ENCODE assay signal across 22 mouse cellular contexts in the genomic region with DNA sequence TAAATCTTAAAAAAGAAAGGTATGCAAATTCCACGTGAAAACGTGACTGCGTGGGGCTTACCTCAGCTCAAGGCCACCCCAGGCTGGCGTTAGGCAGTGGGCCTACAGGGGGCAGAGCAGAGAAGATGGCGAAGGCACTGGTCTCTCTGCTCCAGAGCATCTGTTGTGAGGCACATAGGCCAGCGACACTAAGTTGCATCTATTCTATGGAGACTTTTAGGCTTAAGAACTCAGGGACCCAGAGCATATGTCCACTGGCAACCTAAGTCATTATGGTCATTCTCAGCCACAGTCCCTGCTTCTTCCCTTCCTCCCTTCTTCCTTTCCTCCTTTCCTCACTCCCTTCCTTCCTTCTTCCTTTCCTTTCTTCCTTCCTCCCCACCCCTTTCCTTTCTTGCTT.
"Had no signal": no experiment of that assay in that cellular context is flagged by ENCODE, and none has a peak within 500 bp of the region (broad histone marks: within the 10 kb centered on the region; RNA-seq: fewer than 3 reads in every experiment).

No protein-coding gene starts in this region.

- H3K27ac ChIP-seq: kidney, embryonic 15.5 days; left cerebral cortex, adult 2 months; liver, embryonic 15.5 days; macrophage; neural tube, embryonic 12.5 days; neural tube, embryonic 15.5 days had no signal

- DNase-seq: kidney, adult 8-10 months; kidney, postnatal 14 days; kidney, postnatal 4 days; layer of hippocampus, postnatal 36 days; lung, adult 18-20 months; lung, postnatal 14 days; right cerebral cortex, adult 18-20 months; right cerebral cortex, postnatal 14 days; right cerebral cortex, postnatal 4 days; thymus, adult 18-20 months; thymus, postnatal 36 days had no signal

- ATAC-seq: intestine, embryonic 16.5 days had no signal

- H3K4me2 ChIP-seq: kidney, embryonic 15.5 days; liver, embryonic 15.5 days; lung, embryonic 15.5 days; midbrain, embryonic 15.5 days; neural tube, embryonic 12.5 days; neural tube, embryonic 15.5 days had no signal

- H3K4me3 ChIP-seq: kidney, embryonic 15.5 days; left cerebral cortex, adult 2 months; liver, embryonic 15.5 days; lung, embryonic 15.5 days; megakaryocyte, embryonic 14.5 days; midbrain, embryonic 12.5 days; midbrain, embryonic 15.5 days; neural tube, embryonic 12.5 days; neural tube, embryonic 15.5 days had no signal

- H3K9ac ChIP-seq: kidney, embryonic 15.5 days; liver, embryonic 15.5 days; lung, embryonic 15.5 days; midbrain, embryonic 12.5 days; midbrain, embryonic 15.5 days; neural tube, embryonic 15.5 days had no signal

- H3K27me3 ChIP-seq: midbrain, embryonic 15.5 days had no signal

- H3K36me3 ChIP-seq: kidney, embryonic 15.5 days; liver, embryonic 15.5 days; lung, embryonic 15.5 days; midbrain, embryonic 12.5 days; midbrain, embryonic 15.5 days; neural tube, embryonic 12.5 days; neural tube, embryonic 15.5 days had no signal

- H3K9me3 ChIP-seq: kidney, embryonic 15.5 days; liver, embryonic 15.5 days; lung, embryonic 15.5 days; midbrain, embryonic 12.5 days; midbrain, embryonic 15.5 days; neural tube, embryonic 12.5 days; neural tube, embryonic 15.5 days had no signal
